Mouse (Mus musculus) 3T3-L1 (cell line): ENCODE measurements at regions not wholly inside any gene's neighbourhood (a gene's known extent, or its start where the extent isn't known, plus 50 kb on each side); places are given as distances from the start of the nearest gene placed in this dataset.

ENCODE experiments used
- DNase-seq: peaks from one replicate; pipeline ENCODE4 v3.0.0-alpha.2; 2015; ENCODE audit warnings: low read depth, low spot score

GRCm38 (mm10) chr2:39835370-39835769 is 609.1 kb upstream of the Ppp6c start:
- no peak for DNase-seq

GRCm38 (mm10) chr2:39823851-39824250 is 597.6 kb upstream of the Ppp6c start:
- DNase-seq: no peak

- peak; percentile 2 for DNase-seq
Observed at GRCm38 (mm10) chr2:39806681-39807080, 580.4 kb upstream of the Ppp6c start.
